Mouse (Mus musculus): ENCODE measurements around the gene Ubac2. TPM values are rescaled to one million over a fixed set of nuclear protein-coding genes. Genes with fewer than 3 reads are reported as not detected.

Gene Ubac2
- total and polyA plus RNA-seq, 2 experiments from 2014 or later = 43.6 to 51.7 TPM

DNA sequence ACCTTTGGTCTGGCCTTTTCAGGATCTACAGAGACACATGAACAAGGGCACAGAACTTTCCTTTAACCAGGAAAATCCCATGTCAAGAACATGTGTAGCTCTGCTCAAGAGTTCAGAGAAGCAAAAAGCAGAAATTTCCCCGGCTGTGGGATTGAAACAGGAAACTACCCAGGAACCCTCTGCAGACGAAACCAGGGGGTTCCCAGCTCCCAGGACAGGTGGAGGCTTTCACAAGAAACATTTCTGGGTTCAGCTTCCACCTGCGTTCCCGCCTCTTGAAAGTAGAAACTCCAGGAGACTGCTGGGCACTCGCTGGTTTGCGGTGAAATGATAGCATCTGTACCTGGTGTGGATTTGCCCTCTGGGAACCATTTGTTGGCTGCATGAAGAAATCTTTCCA lies 178.5 kb downstream of the Ubac2 start:
- H3K4me3 ChIP-seq (ENCODE audit: low read depth, low read length) = no peak overlapping the region
- H3K36me3 ChIP-seq (ENCODE audit: insufficient read depth, low read length) = no peaks in the 10 kb centered on the region
- H3K27me3 ChIP-seq (ENCODE audit: insufficient read depth, low read length) = no peaks in the 10 kb centered on the region
- no peak overlapping the region for H3K27ac ChIP-seq (ENCODE audit: low read depth, low read length)
- H3K4me2 ChIP-seq (ENCODE audit: low read depth, low read length, poor library complexity, severe bottlenecking) = no peak overlapping the region
- no peaks in the 10 kb centered on the region for H3K9me3 ChIP-seq (ENCODE audit: low read length)
- no peaks in the 10 kb centered on the region for H3K4me1 ChIP-seq (ENCODE audit: insufficient read depth, low read length)
- ATAC-seq (ENCODE audit: low FRiP score) (no peak), DNase-seq (ENCODE audit: low spot score) (no peak)
- no peak for TF ChIP-seq CTCF (IDR thresholded peaks at IDR 0.05)
- WGBS = 80% methylated on average over 6 of the region's 6 CpGs
- H3K9ac ChIP-seq (replicated peaks; ENCODE audit: low read length, poor library complexity, severe bottlenecking) = no peak overlapping the region

DNA sequence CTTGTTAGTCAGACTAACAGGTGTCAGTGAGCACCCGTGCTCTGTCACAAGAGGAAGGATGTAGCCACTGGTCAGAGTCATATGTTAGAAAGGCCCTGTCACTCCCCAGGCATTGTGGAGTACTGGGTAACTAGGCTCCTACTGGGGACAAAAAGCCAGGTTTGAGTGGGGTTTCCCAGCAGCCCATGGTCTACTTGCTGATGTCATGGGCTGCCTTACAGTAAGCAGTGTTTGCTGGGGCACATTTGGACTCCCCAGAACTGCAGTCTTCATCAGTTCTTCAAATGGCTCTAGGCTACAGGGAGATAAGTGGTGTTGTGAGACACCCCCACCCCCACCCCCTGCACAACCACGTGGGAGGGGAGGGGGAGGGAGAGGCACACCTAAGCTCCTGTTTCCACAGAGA lies 179.5 kb downstream of the Ubac2 start:
- no peak overlapping the region for H3K9ac ChIP-seq (replicated peaks; ENCODE audit: low read length, poor library complexity, severe bottlenecking)
- no peak overlapping the region for H3K4me3 ChIP-seq (ENCODE audit: low read depth, low read length)
- H3K4me2 ChIP-seq (ENCODE audit: low read depth, low read length, poor library complexity, severe bottlenecking) = no peak overlapping the region
- no peaks in the 10 kb centered on the region for H3K4me1 ChIP-seq (ENCODE audit: insufficient read depth, low read length)
- WGBS = 50% methylated on average over 2 of the region's 2 CpGs
- TF ChIP-seq CTCF (IDR thresholded peaks at IDR 0.05) = no peak
- H3K9me3 ChIP-seq (ENCODE audit: low read length) = no peaks in the 10 kb centered on the region
- H3K27me3 ChIP-seq (ENCODE audit: insufficient read depth, low read length) = no peaks in the 10 kb centered on the region
- ATAC-seq (ENCODE audit: low FRiP score) (no peak), DNase-seq (ENCODE audit: low spot score) (no peak)
- H3K36me3 ChIP-seq (ENCODE audit: insufficient read depth, low read length) = no peaks in the 10 kb centered on the region
- no peak overlapping the region for H3K27ac ChIP-seq (ENCODE audit: low read depth, low read length)

DNA sequence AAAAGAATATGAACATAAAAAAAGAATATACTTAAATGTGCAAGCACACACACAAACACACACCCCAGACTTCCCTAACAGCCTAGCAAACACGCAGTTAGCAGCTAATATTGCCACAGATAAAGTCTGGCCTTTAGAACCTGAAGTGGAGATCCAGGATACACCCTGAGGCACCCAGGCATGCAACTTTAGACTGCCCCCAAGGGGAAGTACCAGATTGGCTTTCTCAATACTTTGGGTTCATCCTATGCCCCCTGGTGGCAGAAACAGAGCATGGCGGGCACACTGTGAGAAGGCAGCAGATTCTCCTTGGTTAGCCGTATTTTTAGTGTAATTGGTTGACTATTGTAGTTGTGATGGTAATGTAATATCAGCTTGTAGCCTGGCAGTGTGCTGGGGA lies 182.2 kb downstream of the Ubac2 start:
- Histone ChIP-seq H3K36me3 (ENCODE audit: insufficient read depth, low read length) (no peaks in the 10 kb centered on the region), H3K4me1 (ENCODE audit: insufficient read depth, low read length) (no peaks in the 10 kb centered on the region), H3K27ac (ENCODE audit: low read depth, low read length) (no peak overlapping the region), H3K4me2 (ENCODE audit: low read depth, low read length, poor library complexity, severe bottlenecking) (no peak overlapping the region), H3K27me3 (ENCODE audit: insufficient read depth, low read length) (no peaks in the 10 kb centered on the region), H3K9me3 (ENCODE audit: low read length) (no peaks in the 10 kb centered on the region), H3K4me3 (ENCODE audit: low read depth, low read length) (no peak overlapping the region), H3K9ac (replicated peaks; ENCODE audit: low read length, poor library complexity, severe bottlenecking) (no peak overlapping the region)
- DNase-seq (ENCODE audit: low spot score) = peak; percentile 70
- peak; percentile 54; the same call in 1 of the 2 replicates for ATAC-seq (ENCODE audit: low FRiP score)
- peak; percentile 92 for TF ChIP-seq CTCF (IDR thresholded peaks at IDR 0.05)
- 7% methylated on average over 3 of the region's 3 CpGs for WGBS

DNA sequence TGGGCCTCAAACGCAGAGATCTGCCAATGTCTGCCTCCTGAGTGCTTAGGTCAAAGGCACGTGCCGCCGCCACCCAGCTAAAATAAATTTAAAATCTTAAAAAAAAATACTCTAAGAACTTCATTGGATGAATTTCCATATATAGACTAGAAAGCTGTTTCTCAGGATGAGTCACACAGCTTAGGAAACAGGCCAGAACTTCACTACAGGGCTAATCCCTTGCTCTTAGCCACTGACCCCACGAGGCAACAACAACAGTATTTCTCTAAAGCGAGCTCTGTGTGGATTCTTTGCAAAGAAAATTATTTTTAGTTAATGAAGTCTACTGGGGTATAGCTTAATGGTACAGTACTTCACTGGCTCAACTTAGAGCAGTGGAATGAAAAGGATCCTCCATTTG lies 183.0 kb downstream of the Ubac2 start:
- ATAC-seq (ENCODE audit: low FRiP score) = no peak
- Histone ChIP-seq H3K4me3 (ENCODE audit: low read depth, low read length) (no peak overlapping the region), H3K27ac (ENCODE audit: low read depth, low read length) (no peak overlapping the region), H3K9ac (replicated peaks; ENCODE audit: low read length, poor library complexity, severe bottlenecking) (no peak overlapping the region), H3K9me3 (ENCODE audit: low read length) (no peaks in the 10 kb centered on the region), H3K4me2 (ENCODE audit: low read depth, low read length, poor library complexity, severe bottlenecking) (no peak overlapping the region), H3K27me3 (ENCODE audit: insufficient read depth, low read length) (no peaks in the 10 kb centered on the region), H3K4me1 (ENCODE audit: insufficient read depth, low read length) (no peaks in the 10 kb centered on the region), H3K36me3 (ENCODE audit: insufficient read depth, low read length) (no peaks in the 10 kb centered on the region)
- TF ChIP-seq CTCF (IDR thresholded peaks at IDR 0.05) = no peak
- DNase-seq (ENCODE audit: low spot score) = no peak
- 83% methylated on average over 6 of the region's 6 CpGs for WGBS

DNA sequence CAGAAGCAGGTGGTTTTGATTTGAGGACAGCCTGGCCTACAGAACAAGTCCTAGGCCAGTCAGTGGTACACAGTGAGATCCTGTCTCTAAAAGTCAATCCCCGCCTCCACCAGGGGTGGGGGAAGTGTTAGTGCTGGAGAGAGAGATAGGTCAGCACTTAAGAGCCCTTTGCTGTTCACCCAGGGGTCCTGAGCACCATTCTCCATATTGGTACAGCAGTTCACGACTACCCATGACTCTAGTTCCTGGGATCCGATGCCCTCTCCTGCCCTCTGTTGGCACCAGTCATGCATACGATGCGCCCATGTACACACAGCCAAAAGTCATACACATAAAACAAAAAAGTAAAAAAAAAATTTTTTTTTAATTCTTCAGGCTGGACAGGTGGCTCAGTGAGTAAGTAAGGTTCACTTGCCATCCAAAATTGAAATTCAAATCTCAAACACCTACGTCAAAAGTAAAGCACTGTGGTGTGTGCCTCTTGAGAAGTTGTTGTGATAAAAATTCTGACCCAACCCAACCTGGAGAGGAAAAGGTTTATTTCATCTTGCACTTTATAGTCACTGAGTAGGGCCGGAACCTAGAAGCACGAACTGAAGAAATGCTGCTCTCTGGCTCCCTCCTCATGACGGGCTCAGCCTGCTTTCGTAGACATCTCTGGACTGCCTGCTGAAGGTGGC lies 184.1 kb downstream of the Ubac2 start:
- ATAC-seq (ENCODE audit: low FRiP score) = no peak
- H3K27ac ChIP-seq (ENCODE audit: low read depth, low read length) = no peak overlapping the region
- H3K4me2 ChIP-seq (ENCODE audit: low read depth, low read length, poor library complexity, severe bottlenecking) = no peak overlapping the region
- no peaks in the 10 kb centered on the region for H3K36me3 ChIP-seq (ENCODE audit: insufficient read depth, low read length)
- H3K9ac ChIP-seq (replicated peaks; ENCODE audit: low read length, poor library complexity, severe bottlenecking) = no peak overlapping the region
- no peak for DNase-seq (ENCODE audit: low spot score)
- no peaks in the 10 kb centered on the region for H3K4me1 ChIP-seq (ENCODE audit: insufficient read depth, low read length)
- 83% methylated on average over 10 of the region's 10 CpGs for WGBS
- no peak overlapping the region for H3K4me3 ChIP-seq (ENCODE audit: low read depth, low read length)
- H3K9me3 ChIP-seq (ENCODE audit: low read length) = no peaks in the 10 kb centered on the region
- H3K27me3 ChIP-seq (ENCODE audit: insufficient read depth, low read length) = no peaks in the 10 kb centered on the region
- TF ChIP-seq CTCF (IDR thresholded peaks at IDR 0.05) = no peak

DNA sequence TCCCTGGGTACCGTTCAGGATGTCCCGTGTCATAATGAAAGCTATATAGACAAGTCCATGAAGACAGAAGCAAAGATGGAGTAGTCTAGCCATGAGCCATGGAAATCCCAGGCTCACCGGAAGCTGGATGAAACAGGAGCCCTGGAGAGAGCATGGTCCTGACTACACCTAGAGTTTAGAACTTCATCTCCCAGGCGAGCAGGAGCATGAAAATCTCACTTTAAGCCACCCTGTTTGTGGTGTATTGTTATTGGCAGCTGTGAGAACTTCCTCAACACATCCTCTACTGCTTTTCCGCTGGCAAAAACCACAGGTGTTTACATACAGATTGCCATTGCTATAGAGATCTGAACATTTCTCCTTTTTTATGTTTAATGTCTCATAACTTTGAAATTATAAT lies 185.2 kb downstream of the Ubac2 start:
- no peak overlapping the region for H3K9ac ChIP-seq (replicated peaks; ENCODE audit: low read length, poor library complexity, severe bottlenecking)
- no peak overlapping the region for H3K4me2 ChIP-seq (ENCODE audit: low read depth, low read length, poor library complexity, severe bottlenecking)
- no peak overlapping the region for H3K27ac ChIP-seq (ENCODE audit: low read depth, low read length)
- H3K4me1 ChIP-seq (ENCODE audit: insufficient read depth, low read length) = no peaks in the 10 kb centered on the region
- no peaks in the 10 kb centered on the region for H3K27me3 ChIP-seq (ENCODE audit: insufficient read depth, low read length)
- no peaks in the 10 kb centered on the region for H3K9me3 ChIP-seq (ENCODE audit: low read length)
- no peaks in the 10 kb centered on the region for H3K36me3 ChIP-seq (ENCODE audit: insufficient read depth, low read length)
- ATAC-seq (ENCODE audit: low FRiP score) (no peak), DNase-seq (ENCODE audit: low spot score) (no peak)
- H3K4me3 ChIP-seq (ENCODE audit: low read depth, low read length) = no peak overlapping the region
- WGBS = 77% methylated on average over 5 of the region's 5 CpGs
- TF ChIP-seq CTCF (IDR thresholded peaks at IDR 0.05) = no peak
